Mouse (Mus musculus) embryonic fibroblast, embryonic 13.5 days (primary cell): ENCODE measurements around the gene Atg4d.

Experiments
- CTCF ChIP-seq: IDR thresholded peaks from 2 replicates; pipeline ENCODE4 v1.5.1; 2011; ENCODE audit warnings: mild to moderate bottlenecking, control low read depth, low read length, moderate library complexity, borderline replicate concordance; ENCODE audit not compliant: insufficient read depth
- POLR2A ChIP-seq: IDR thresholded peaks from 2 replicates; pipeline ENCODE4 v1.6.1; 2011; ENCODE audit warnings: low read depth, mild to moderate bottlenecking, control low read depth, low read length, moderate library complexity

DNA sequence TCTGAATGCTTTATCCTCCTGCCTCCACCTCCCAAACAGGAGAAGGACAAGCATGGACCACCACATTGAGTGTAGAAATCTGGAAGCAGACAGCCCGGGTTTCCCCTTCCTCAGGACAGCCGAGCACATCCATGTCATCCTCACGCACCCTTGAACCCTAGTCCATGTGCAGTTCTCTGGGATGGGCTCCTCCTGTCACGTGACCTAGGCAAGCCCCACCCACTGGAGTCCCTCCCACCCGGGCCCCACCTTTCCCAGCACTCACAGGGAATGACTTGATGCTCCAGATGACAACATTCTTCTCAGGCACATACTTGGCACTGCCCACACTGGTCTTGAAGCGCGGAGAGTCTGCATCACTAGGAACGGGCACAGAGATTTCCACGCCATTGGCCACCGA lies 33.9 kb downstream of the Atg4d start:
- no peak for TF ChIP-seq CTCF
- no peak for TF ChIP-seq POLR2A
